Mouse (Mus musculus) brain, adult 2 months (tissue): ENCODE data around the gene Son.

Experiments used
- DNase-seq: peaks from one replicate; pipeline ENCODE4 v3.0.0; 2011; ENCODE audit warnings: low read depth, low spot score

Son gene

DNA sequence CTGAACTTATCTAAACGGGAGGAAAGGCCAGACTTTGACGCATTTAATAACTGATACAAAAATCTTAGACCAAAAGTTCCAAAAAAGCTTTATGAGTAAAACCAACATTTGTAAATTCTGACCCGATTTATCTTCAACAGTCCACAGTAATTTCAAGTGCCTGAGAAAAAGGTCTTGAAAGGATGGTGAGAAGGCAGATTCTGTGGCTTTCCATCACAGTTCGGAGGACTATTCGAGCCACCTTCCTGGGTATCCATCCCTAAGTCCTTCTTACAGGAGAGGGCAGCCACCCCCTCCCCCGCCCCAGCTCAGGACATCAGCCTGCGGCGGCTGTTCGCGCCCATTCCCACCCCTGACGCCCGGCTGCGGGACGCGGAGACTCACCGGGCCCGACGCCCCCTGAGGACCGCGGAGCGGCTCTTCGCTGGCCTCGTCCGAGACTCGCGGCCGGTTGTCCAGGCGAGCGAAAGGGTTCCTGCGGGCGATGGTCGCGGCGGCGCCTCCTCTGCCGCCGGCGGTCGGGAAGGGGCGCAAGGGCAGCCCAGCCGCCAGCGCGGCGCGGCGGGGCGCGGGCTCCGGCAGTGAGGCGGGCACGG lies 40.8 kb downstream of the Son start:
- DNase-seq, result peak; percentile 33

DNA sequence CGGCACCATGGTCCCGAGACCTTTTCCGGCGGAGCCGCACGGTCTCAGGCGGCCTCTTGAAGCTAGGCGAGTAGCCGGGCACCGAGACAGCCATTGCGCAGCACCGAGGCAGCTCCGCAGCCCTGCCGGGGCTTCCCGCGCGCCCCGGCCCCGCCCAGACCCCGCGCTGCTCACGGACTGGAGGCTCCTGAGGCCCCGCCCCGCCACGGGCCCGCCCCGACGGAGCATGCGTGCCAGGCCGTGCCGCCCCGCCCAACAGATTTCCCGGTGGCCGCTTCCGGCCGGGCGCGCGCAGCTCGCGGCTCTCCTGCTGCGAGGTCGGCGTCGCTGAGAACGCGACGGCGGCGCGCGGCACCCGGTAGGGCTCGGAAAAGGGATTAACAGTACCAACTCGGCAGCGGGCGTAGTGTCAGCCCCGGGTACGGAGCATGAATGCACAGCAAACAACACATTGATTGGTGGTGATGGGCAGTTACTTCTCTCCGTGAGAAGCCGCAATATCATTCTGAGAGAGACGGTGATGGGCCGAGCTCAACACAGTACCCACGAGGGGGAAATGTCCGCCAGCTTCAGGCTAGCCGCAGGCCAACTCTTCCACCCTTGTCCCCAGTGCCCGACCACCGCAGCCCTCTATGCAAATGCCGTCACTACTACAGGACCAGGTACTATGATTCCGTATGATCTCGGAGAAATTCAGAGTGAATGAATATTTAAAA lies 41.5 kb downstream of the Son start, which contains the start of gene Donson:
Gene Donson (minus strand): TSS at position 152 of the 716 bp plus-strand sequence.
- DNase-seq, result peak; percentile 96

DNA sequence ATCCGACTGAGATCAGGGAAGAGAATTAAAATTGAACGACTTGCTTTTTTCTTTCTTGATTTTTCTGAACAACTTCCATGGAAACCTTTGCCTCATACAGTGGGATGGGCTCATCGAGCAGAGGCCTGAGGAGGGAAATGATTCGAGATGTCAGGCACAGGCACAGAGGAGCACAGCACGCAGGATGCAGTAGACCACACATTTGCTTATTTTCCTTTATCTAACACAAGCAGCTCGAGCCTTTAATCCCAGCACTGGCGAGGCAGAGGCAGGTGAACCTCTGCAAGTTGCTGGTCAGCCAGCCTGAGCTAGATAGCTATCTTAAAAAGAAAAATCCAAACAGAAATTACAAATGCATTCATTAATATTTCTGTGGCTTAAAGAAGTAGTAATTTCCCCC lies 42.5 kb downstream of the Son start:
- no peak for DNase-seq

DNA sequence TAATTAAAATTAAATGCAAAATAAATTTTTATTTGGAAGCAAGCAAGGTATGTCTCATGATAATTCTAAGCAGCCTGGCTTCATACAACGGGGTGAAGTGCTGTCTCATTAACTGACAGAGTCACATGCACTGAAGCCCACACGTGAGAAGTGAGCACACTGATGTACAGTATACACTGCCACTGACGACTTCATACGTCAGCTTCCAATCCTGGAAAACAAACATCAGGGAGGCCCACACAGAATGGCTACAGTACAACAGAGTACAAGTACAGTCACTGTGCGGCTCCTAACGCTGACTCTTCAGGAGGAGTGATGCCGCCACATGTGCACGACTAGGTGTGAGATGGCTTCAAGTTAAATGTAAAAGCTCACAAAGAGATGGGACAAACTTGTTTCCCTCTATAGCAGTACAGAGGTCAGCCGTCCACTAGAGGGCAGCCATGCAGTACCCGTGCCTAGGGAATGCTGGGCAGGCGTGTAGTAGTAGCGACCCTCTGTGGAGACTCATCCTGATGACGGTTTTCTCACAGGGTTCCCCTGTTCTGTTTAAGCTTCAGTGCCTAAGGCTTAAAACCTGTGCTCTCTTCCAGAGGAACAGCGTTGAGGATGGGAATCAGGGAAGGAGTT lies 47.3 kb downstream of the Son start:
- peak; percentile 87 for DNase-seq

DNA sequence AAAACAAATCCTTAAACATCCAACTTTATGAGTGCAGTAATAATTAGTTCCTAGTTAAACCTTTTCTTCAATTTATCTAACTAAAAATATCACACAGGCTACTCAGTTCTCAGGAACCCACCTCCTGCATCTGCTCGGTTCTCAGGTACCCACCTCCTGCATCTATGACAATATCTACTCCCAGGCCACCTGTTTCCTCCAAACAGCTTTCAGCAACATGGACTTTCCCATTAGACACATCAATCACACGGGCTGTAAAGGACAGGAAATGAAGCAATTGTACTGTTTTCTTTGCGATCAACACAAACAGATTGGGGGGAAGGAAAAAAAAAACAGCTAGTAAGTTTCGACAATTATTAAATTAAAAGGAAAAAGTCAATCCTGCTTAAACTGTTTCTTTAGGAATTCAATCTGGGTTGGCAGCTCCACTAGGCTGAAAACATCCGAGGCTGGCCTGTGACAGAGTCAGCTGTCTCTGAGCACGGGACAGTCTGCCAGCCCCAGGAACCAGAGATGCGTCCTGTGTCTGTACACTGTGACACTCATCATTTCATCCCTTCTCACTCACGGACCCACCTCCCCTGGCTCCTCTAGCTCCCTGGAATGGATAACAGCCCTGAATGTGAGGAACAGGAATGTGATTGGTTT lies 47.9 kb downstream of the Son start:
- DNase-seq, result no peak

DNA sequence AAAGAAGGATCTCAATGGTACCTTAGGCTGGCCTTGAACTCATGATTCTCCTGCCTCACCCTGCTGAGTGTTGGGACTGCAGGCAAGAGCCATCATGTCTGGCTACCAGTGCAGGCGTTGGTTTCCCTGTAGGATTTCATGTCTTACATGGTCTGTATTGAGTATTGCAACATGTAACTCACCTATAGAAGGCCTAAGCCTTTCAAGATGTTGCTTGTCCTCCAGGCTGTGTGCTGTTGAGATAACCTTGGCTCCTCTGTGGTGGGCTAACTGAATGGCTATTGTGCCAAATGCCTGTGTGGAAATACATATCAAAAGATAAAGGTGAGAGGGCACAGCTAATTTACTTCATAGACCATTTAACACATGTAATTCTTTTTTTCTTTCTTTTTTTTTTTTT lies 51.7 kb downstream of the Son start:
- no peak for DNase-seq

DNA sequence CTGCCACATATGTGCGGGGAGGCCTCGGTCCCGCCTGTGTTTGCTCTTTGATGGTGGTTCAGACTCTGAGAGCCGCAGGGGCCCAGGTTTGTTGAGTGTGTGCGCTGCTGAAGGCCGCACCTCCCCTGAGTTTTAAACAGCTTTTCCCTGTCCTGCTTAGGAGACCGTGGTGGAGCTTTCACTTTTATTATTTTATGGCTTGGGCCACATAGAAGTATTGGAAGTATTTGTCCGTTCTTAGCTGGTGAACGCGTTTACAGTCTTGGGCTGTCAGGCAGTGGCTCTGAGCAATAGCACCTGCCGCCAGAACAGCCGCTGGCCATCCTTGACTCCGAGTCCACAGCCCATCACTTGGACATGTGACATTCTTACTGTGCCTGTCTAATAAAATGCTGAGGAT lies 54.6 kb downstream of the Son start:
- no peak for DNase-seq

DNA sequence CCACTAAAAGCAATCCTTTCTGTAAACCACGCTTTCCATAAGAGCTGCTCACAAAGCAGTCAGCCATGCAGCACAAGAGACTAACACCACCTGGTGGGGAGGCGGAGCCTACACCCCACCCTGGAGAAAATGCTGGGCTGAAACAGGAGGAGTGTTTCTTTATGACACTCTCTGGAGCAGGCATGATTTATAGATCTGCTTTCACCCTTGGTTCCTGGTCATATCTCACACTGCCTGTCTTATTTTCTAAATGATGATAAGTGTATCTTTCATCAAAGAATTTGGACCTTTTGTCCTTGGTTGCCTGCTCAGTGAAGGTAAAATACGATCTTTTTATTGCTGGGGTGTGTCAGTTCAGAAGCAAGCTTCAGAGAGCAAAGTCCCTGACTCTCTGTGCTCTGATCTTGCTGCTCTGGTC lies 55.5 kb downstream of the Son start:
- DNase-seq, result peak; percentile 51

DNA sequence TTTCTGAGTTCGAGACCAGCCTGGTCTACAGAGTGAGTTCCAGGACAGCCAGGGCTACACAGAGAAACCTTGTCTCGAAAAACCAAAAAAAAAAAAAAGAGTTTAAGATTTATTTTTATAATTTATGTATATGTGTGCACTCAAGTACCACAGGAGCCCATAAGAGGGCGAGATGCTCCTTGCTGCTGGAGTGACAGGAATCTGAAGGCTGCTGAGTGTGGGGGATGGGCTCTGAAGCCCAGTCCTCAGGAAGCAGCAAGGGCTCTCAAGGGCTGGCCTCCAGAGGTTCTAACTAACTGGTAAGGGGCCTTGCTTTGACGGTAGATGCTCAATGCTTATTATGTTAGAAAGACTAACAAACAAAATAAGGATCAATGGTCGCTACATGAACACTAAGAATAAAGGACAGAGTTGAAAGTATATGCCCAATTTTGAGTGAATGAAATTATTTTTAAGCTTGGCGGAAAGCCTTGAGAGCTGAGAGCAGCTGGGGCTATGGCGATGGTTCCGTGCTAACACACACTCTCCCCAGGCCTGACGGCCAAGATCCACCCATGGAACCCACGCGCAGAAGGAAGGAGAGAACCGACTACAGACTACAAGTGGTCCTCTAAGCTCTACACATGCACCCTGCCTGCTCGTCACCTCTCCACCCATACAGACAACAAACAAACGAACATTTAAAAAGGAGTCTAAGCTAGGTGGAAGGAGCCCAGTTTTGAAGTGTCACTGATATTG lies 57.5 kb downstream of the Son start:
- DNase-seq, result peak; percentile 57

DNA sequence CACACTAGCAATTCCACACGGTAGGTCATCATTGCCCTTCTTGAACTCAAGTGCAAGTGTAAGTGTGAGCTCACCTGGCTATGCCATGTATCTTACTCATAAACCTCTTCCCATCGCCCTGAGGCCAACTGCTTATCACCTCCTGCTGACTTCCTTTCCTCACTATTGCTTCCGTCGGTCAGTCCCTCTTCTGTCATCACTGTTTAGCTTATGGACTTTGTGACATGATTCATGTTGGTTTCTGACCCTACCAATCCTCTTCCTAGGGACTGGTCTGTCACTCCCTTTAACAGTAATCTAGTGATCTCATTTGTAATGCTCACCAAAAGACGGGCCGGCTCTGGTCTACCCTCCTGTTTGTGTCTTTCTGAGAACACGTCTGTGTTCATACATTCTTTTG lies 62.9 kb downstream of the Son start:
- no peak for DNase-seq

DNA sequence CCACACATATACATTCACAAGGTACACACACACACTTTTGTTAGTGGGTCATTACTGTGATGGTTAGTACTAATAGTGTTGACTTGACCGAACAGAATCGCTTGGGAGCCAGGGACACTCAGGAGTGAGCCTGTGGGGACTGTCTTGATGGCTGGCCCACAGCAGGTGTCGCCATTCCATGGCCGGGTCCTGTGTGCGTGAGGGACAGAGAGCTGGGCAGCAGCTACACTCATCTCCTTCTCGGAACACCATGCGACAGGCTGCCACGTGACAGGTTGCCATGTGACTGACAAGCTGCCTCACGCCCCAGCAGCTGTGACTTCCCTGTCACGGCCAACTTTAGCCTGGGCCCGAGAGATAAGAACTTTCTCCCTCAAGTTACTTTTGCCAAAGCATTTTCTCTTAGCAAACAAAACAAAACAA lies 69.6 kb downstream of the Son start:
- peak; percentile 36 for DNase-seq

DNA sequence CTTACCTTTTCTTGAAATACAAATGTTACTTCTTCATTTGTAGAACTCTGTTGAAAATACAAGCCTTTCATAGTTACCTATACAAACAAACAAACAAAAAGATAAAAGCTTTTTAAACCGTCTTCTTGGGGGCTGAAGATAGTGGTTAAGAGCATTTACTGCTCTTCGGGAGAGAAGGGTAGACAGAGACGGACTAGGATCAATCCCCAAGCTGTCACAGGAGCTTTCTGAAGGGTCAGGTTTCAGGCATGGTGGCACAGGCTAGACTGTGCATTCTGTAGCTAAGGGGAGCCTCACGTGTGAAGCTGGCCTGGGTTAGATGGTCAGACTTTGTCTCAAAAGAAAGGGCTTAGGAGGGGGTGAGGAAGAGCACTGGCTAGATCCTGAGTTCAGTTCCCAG lies 70.1 kb downstream of the Son start:
- DNase-seq, result no peak

DNA sequence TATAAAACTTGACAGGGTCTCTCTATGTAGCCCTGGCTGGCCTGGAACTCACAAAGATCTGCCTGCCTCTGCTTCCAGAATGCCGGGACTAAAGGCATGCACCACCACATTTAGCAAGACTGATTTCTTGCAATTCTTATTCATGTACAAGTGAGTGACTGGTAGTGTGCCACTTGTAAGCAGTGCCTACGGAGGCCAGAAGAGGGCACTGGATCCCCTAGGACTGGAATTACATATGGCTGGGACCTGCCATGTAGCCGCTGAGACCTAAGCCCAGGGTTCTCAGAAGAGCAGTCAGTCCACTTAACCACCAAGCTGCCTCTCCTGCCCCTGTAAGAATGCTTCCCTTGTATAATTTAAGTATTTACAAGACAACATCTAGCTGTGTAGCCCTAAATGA lies 76.9 kb downstream of the Son start:
- peak; percentile 79 for DNase-seq

DNA sequence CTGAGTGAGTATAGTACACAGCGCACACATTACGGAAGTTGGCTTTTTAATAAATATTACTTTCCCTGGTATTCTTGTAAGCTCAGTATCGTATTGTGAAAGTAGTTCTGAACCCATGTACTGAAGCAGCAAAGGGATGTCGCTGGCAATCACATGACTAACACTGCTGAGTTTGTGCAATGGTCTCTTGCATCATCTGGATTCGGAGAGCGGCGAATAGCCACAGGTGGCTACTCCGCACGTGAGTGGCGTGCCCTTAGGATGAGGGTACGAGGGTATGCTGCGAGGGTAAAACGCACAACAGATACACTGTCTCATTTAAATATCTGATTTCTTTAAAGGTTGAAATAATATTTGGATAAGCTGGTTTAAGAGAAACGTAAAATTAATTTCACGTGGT lies 80.1 kb downstream of the Son start:
- no peak for DNase-seq

DNA sequence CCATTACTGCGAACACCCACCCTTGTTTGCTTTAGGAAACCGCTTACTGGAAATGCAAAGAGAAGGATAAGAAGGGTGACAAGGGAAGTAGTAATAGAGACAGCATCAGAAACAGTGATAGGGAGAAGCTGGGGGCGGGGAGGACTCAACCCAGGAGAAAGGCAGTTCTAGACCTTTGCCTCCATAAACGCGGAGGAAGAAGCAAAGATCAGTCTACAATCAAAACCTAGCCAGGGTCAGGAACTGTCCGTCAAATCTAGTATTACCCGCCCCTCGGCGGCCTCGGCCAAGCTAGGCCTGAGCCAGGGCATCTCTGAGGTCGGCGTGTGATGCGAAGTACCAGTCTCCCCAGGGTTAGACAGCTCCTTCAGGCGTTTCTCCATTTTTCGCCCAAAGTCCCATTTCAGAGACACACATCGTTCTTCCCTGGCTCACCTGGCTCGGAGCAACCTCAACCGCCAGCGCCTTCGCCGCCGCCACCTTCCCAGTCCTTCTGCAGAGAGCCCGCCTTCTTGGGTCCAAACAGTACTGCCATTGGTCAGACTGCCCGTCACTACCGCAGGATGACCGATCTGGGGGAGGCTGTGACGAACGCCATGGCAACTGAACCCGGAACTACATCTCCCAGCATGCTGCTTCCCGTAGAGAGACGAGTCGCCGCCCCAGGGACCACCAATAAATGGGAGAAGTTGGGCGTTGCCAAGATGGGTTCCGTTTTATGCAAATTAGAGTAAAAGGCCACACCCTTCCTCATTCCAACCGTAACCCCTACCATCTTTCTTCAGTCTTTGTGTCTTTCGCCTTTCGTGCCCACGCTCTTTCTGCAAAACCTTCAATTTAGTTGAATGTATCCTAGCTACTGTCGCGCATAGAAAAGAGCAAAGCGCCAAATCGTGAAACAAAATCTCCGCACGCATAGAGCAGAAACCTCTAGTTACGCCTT lies 81.1 kb downstream of the Son start, which contains the start of gene Cryzl1:
Gene Cryzl1 (minus strand): TSS at position 853 of the 943 bp plus-strand sequence.
- peak; percentile 100 for DNase-seq
